Mouse (Mus musculus) thymus, adult 2 months (tissue): ENCODE measurements around the gene Atp1a2.

Experiments
- CTCF ChIP-seq: fragments of 200-500 bp; IDR thresholded peaks from 2 replicates; pipeline ENCODE4 v1.5.1; 2012; ENCODE audit warnings: mild to moderate bottlenecking, control low read depth, low read length, moderate library complexity, borderline replicate concordance; ENCODE audit not compliant: control insufficient read depth, poor library complexity, insufficient read depth; ENCODE audit errors: extremely low read depth
- POLR2A ChIP-seq: fragments of 200-500 bp; IDR thresholded peaks from 2 replicates; pipeline ENCODE4 v1.6.1; 2012; ENCODE audit warnings: mild to moderate bottlenecking, low read length, control low read depth, moderate library complexity; ENCODE audit not compliant: control insufficient read depth, poor library complexity, insufficient read depth; ENCODE audit errors: extremely low read depth

DNA sequence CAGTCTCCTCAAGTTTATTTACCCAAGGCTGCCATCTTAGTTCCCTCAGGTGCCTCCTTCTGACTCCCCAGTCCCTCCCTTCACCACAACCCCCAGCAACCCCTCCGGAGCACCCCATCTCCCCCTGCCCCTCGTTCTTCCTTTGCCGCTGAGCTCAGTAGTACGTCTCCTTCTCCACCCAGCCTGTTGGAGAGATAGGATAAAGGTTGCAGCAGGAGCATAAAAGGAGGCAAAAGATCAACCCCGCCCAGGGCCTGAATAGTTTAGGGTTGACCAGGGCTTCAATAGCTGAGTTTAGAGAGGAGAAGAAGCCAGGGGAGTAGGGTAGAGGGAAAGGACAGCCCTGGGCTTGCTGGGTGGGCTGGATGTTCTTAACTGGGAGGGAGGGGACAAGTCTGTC lies 23.3 kb downstream of the Atp1a2 start:
- TF ChIP-seq CTCF (no peak), POLR2A (no peak)
